13 mouse cellular contexts compared by ENCODE assay signal in genomic region chr7:63901346-63901745, GRCm38 (mm10). TPM values are rescaled to one million over a fixed set of nuclear protein-coding genes. Genes with fewer than 3 reads are reported as not detected.
DNase-seq lines count a peak whose midpoint lies in the region; ATAC-seq lines count a peak whose summit lies in the region.
"Had no signal": no experiment of that assay in that cellular context is flagged by ENCODE, and none has a peak within 500 bp of the region (broad histone marks: within the 10 kb centered on the region; RNA-seq: fewer than 3 reads in every experiment).

No protein-coding gene starts in this region.

- no peaks in the 10 kb centered on the region for H3K27me3 ChIP-seq in hindbrain, embryonic 14.5 days (ENCODE audit: control insufficient read depth, insufficient read depth, low read length)
- H3K27me3 ChIP-seq in hindbrain, embryonic 10.5 days (ENCODE audit: insufficient read depth, poor library complexity, severe bottlenecking), result no peaks in the 10 kb centered on the region
- H3K27me3 ChIP-seq: embryonic facial prominence, embryonic 15.5 days; lung, embryonic 15.5 days had no signal

- 45% methylated on average over 11 of the region's 11 CpGs for WGBS in hindbrain, embryonic 14.5 days
- WGBS in hindbrain, embryonic 10.5 days, result 68% methylated on average over 11 of the region's 11 CpGs

- no peaks in the 10 kb centered on the region for H3K9me3 ChIP-seq in hindbrain, embryonic 14.5 days (ENCODE audit: control insufficient read depth, low read length)
- H3K9me3 ChIP-seq in hindbrain, embryonic 10.5 days, result no peaks in the 10 kb centered on the region
- H3K9me3 ChIP-seq: embryonic facial prominence, embryonic 15.5 days; lung, embryonic 15.5 days had no signal

- H3K9ac ChIP-seq in hindbrain, embryonic 14.5 days, result no peak overlapping the region
- H3K9ac ChIP-seq: embryonic facial prominence, embryonic 15.5 days; lung, embryonic 15.5 days had no signal

- ATAC-seq in hindbrain, embryonic 14.5 days (ENCODE audit: low FRiP score), result peak; percentile 24; the same call in 1 of the 2 replicates
- no peak for ATAC-seq in erythroid progenitor cell, adult 5-6 weeks (replicated peaks; ENCODE audit: low FRiP score, poor library complexity, severe bottlenecking)

- peak; percentile 7 for DNase-seq in adrenal gland, postnatal 10 days
- no peak for DNase-seq in adrenal gland, postnatal 14 days
- DNase-seq in hindbrain, embryonic 14.5 days (ENCODE audit: low spot score), result no peak
- DNase-seq in hindbrain, embryonic 10.5 days (ENCODE audit: low spot score), result no peak
- DNase-seq in right cerebral cortex, adult 18-20 months, result peak; percentile 70
- DNase-seq in right cerebral cortex, postnatal 10 days (ENCODE audit: low spot score in 2 of 2), result no peak
- peak; percentile 93 for DNase-seq in thymus, postnatal 14 days
- DNase-seq: kidney, adult 11 months had no signal

- H3K4me1 ChIP-seq in hindbrain, embryonic 14.5 days (replicated peaks; ENCODE audit: control insufficient read depth, insufficient read depth, low read length), result peaks cover 25% of the 10 kb centered on the region
- peaks cover 40% of the 10 kb centered on the region for H3K4me1 ChIP-seq in hindbrain, embryonic 10.5 days (replicated peaks)

- H3K4me2 ChIP-seq in hindbrain, embryonic 14.5 days (replicated peaks), result no peak overlapping the region
- H3K4me2 ChIP-seq: embryonic facial prominence, embryonic 15.5 days; heart, embryonic 11.5 days; lung, embryonic 15.5 days had no signal

- no peak overlapping the region for H3K4me3 ChIP-seq in hindbrain, embryonic 14.5 days (replicated peaks; ENCODE audit: low read length)
- no peak overlapping the region for H3K4me3 ChIP-seq in hindbrain, embryonic 10.5 days
- H3K4me3 ChIP-seq: embryonic facial prominence, embryonic 15.5 days; lung, embryonic 15.5 days had no signal

- H3K27ac ChIP-seq in hindbrain, embryonic 14.5 days, result no peak overlapping the region
- no peak overlapping the region for H3K27ac ChIP-seq in hindbrain, embryonic 10.5 days
- H3K27ac ChIP-seq: embryonic facial prominence, embryonic 15.5 days; lung, embryonic 15.5 days had no signal

- H3K36me3 ChIP-seq in hindbrain, embryonic 14.5 days (replicated peaks; ENCODE audit: control insufficient read depth, insufficient read depth), result no peaks in the 10 kb centered on the region
- H3K36me3 ChIP-seq in hindbrain, embryonic 10.5 days, result no peaks in the 10 kb centered on the region
- H3K36me3 ChIP-seq: embryonic facial prominence, embryonic 15.5 days; lung, embryonic 15.5 days had no signal

RNA-seq across cellular contexts. Expression of gene E030018B13Rik, which starts 15.3 kb away (rescaled TPM):
- not detected for total RNA-seq in adrenal gland, postnatal 10 days (2021)
- not detected in 2 replicates for total RNA-seq in adrenal gland, postnatal 14 days (2021)
- polyA plus RNA-seq in hindbrain, embryonic 14.5 days (2014; fragmentation: Nextera tagmentation; extraction: Ambion mirVana), result not detected in 2 replicates
- not detected in 2 replicates for polyA plus RNA-seq in hindbrain, embryonic 10.5 days (2016; fragmentation: Nextera tagmentation; extraction: Ambion mirVana)
- total RNA-seq in erythroid progenitor cell, adult 5-6 weeks (2015; ENCODE audit: low replicate concordance), result not detected in 2 replicates
- total RNA-seq in erythroid progenitor cell, adult 5-6 weeks (2017; ENCODE audit: low replicate concordance), result not detected in 2 replicates
- total RNA-seq: layer of hippocampus, postnatal 25 days had no signal
- polyA plus RNA-seq: heart, embryonic 11.5 days had no signal

RNA-seq across cellular contexts. Expression of gene Klf13, which starts 37.4 kb away (rescaled TPM):
- 10 to 100 TPM; 65.9 to 80.6 TPM for total RNA-seq in adrenal gland, postnatal 10 days (2021)
- total RNA-seq in adrenal gland, postnatal 14 days (2021), result 85.8 and 102 TPM in 2 replicates
- polyA plus RNA-seq in hindbrain, embryonic 14.5 days (2014; fragmentation: Nextera tagmentation; extraction: Ambion mirVana), result 25.2 and 25.4 TPM in 2 replicates
- polyA plus RNA-seq in hindbrain, embryonic 10.5 days (2016; fragmentation: Nextera tagmentation; extraction: Ambion mirVana), result 31.7 and 33.4 TPM in 2 replicates
- 41.8 and 46.9 TPM in 2 replicates for total RNA-seq in erythroid progenitor cell, adult 5-6 weeks (2015; ENCODE audit: low replicate concordance)
- 53.8 and 60.1 TPM in 2 replicates for total RNA-seq in erythroid progenitor cell, adult 5-6 weeks (2017; ENCODE audit: low replicate concordance)

Comparison
In these comparisons a context has a peak if more than half of its experiments do, and no peak if none do; other contexts are left out.
1. DNase-seq: peak in adrenal gland, postnatal 10 days (single experiment), right cerebral cortex, adult 18-20 months (single experiment) and thymus, postnatal 14 days (single experiment); none in adrenal gland, postnatal 14 days (single experiment), hindbrain, embryonic 14.5 days (single experiment), hindbrain, embryonic 10.5 days (single experiment) and right cerebral cortex, postnatal 10 days (0 of 2).